Mouse (Mus musculus) heart, postnatal 36 days (tissue): ENCODE data around the gene 1700074P13Rik. TPM values are rescaled to one million over a fixed set of nuclear protein-coding genes. Genes with fewer than 3 reads are reported as not detected.
"Not testable (repeated sequence)": the region's sequence is repeated elsewhere in the genome, so short reads cannot be mapped to it uniquely, and the experiment has no call there.

ENCODE experiments used
- DNase-seq, 2 experiments: peaks; one replicate each; pipeline ENCODE4 v3.0.0; 2021 to 2022
- intact Hi-C: fragments of 180-260 bp; cut with DNase I; formaldehyde crosslinking; loops from one replicate; pipeline ENCODE4 v1.15.1; 2025
- total RNA-seq, 2 experiments: library from RNA; stranded (reverse); gene quantifications; 2 replicates each; pipeline ENCODE4 v1.2.3; 2021

1700074P13Rik gene
- total RNA-seq: not detected

- no peak for DNase-seq
- intact Hi-C loops: no loop called here
Measured at GRCm38 (mm10) chr6:40940457-40940856, at the start of gene 1700074P13Rik. 1700074P13Rik (minus strand) TSS chr6:40940557.

- DNase-seq, intact Hi-C loops: not testable (repeated sequence)
Measured at GRCm38 (mm10) chr6:40964454-40964853, 24.1 kb upstream of the 1700074P13Rik start, which contains the start of gene 1810009J06Rik. 1810009J06Rik (plus strand) TSS chr6:40964754.

- intact Hi-C loops: no loop called here
- no peak for DNase-seq
Measured at GRCm38 (mm10) chr6:40953716-40954115, 13.4 kb upstream of the 1700074P13Rik start.

GRCm38 (mm10) chr6:40951770-40952169 lies 11.4 kb upstream of the 1700074P13Rik start, which contains the start of gene Gm4744:
Gm4744 (minus strand) TSS chr6:40951870.
- intact Hi-C loops: no loop called here
- no peak for DNase-seq

GRCm38 (mm10) chr6:40919954-40920353 lies 20.4 kb downstream of the 1700074P13Rik start:
- no peak for DNase-seq
- intact Hi-C loops: no loop called here

- intact Hi-C loops: no loop called here
- DNase-seq: no peak
Measured at GRCm38 (mm10) chr6:40900287-40900686, 40.1 kb downstream of the 1700074P13Rik start, which contains the start of gene Prss58. Prss58 (minus strand) TSS chr6:40900387.

- no peak for DNase-seq
- intact Hi-C loops: no loop called here
Measured at GRCm38 (mm10) chr6:40894716-40895115, 45.6 kb downstream of the 1700074P13Rik start.

GRCm38 (mm10) chr6:40893577-40893976 lies 46.8 kb downstream of the 1700074P13Rik start:
- intact Hi-C loops: no loop called here

GRCm38 (mm10) chr6:40891754-40892153 lies 48.6 kb downstream of the 1700074P13Rik start:
- DNase-seq: no peak
- intact Hi-C loops: no loop called here

More at GRCm38 (mm10) chr6:40893577-40893976, 46.8 kb downstream of the 1700074P13Rik start:
- peak in 1 of 2 experiments; percentile 11 for DNase-seq

- no peak for DNase-seq
- intact Hi-C loops: no loop called here
Measured at GRCm38 (mm10) chr6:40890973-40891372, 49.4 kb downstream of the 1700074P13Rik start.

GRCm38 (mm10) chr6:40887394-40887793 lies 53.0 kb downstream of the 1700074P13Rik start, which contains the start of gene Moxd2:
Moxd2 (minus strand) TSS chr6:40887494.
- no peak for DNase-seq
- intact Hi-C loops: no loop called here

Other genes starting within 250 kb of the 1700074P13Rik start
- not detected for gene Moxd2, start 53.1 kb downstream of the 1700074P13Rik start, total RNA-seq
- not detected for gene Prss58, start 40.2 kb downstream of the 1700074P13Rik start, total RNA-seq
- not detected for gene Gm4744, start 11.3 kb upstream of the 1700074P13Rik start, total RNA-seq
- gene 1810009J06Rik, start 24.2 kb upstream of the 1700074P13Rik start, total RNA-seq: not detected
- not detected for gene Gm2663, start 58.9 kb upstream of the 1700074P13Rik start, total RNA-seq
- not detected for gene 2210010C04Rik, start 95.0 kb upstream of the 1700074P13Rik start, total RNA-seq